Mouse (Mus musculus): ENCODE measurements around the gene Rab20.

DNA sequence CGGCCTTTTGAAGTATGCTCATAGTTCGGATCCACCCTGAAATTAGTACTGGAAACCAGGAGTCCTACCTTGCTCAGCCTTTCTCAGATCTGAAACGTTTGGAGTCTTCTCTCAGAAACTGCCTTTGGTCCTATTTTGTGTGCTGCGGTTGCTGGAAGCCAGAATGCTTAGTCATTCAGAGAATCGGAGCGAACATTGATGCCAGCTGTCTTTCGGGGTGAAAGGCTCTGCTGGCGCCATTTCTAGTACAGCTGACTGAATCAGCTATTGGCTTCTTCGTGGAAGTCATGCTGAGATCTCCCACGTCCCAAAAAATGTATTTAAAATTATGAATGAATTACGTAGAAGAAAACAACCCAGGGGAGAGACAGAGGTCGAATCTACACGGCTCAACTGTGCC is 60.7 kb downstream of the Rab20 start:
- TF ChIP-seq CTCF (IDR thresholded peaks at IDR 0.05; ENCODE audit: low read depth, low read length) (no peak), POLR2A (IDR thresholded peaks at IDR 0.05; ENCODE audit: borderline replicate concordance, low read depth, low read length) (no peak)
